Mouse (Mus musculus): ENCODE results near the gene Ndel1. TPM values are rescaled to one million over a fixed set of nuclear protein-coding genes. Genes with fewer than 3 reads are reported as not detected.

Ndel1 gene
- polyA plus RNA-seq, 1 experiment = 74.3 TPM

- Histone ChIP-seq H3K4me1 (ENCODE audit: control insufficient read depth, insufficient read depth, low read length) (peaks cover 6% of the 10 kb centered on the region; the same call in 1 of the 2 replicates), H3K4me3 (replicated peaks; ENCODE audit: extremely low read depth, low read depth, low read length) (no peak overlapping the region)
- 91% methylated on average over 3 of the region's 3 CpGs for WGBS
- no peak for DNase-seq
- TF ChIP-seq POLR2A (IDR thresholded peaks at IDR 0.05; ENCODE audit: borderline replicate concordance, extremely low read depth, low read depth, low read length) (no peak), CTCF (IDR thresholded peaks at IDR 0.05; ENCODE audit: insufficient read depth, low read length) (no peak)
Measured at GRCm38 (mm10) chr11:68857329-68857728, 14.3 kb downstream of the Ndel1 start.

- no peak for DNase-seq
- 82% methylated on average over 3 of the region's 3 CpGs for WGBS
- no peak for TF ChIP-seq CTCF (IDR thresholded peaks at IDR 0.05; ENCODE audit: insufficient read depth, low read length)
- peaks cover 15% of the 10 kb centered on the region for H3K4me1 ChIP-seq (ENCODE audit: control insufficient read depth, insufficient read depth, low read length)
- H3K4me3 ChIP-seq (replicated peaks; ENCODE audit: extremely low read depth, low read depth, low read length) = no peak overlapping the region
Measured at GRCm38 (mm10) chr11:68854621-68855020, 17.0 kb downstream of the Ndel1 start.

- Histone ChIP-seq H3K4me3 (replicated peaks; ENCODE audit: extremely low read depth, low read depth, low read length) (peak overlapping the region; percentile 63), H3K4me1 (ENCODE audit: control insufficient read depth, insufficient read depth, low read length) (peaks cover 15% of the 10 kb centered on the region)
- TF ChIP-seq CTCF (IDR thresholded peaks at IDR 0.05; ENCODE audit: insufficient read depth, low read length) (no peak), POLR2A (IDR thresholded peaks at IDR 0.05; ENCODE audit: borderline replicate concordance, extremely low read depth, low read depth, low read length) (no peak)
- peak; percentile 44 for DNase-seq
- WGBS = 18% methylated on average over 14 of the region's 14 CpGs
Measured at GRCm38 (mm10) chr11:68853611-68854401, 17.9 kb downstream of the Ndel1 start.

GRCm38 (mm10) chr11:68852932-68853409 lies 18.7 kb downstream of the Ndel1 start:
- under 1% methylated on average over 42 of the region's 42 CpGs for WGBS
- Histone ChIP-seq H3K4me3 (replicated peaks; ENCODE audit: extremely low read depth, low read depth, low read length) (peak overlapping the region; percentile 87), H3K4me1 (ENCODE audit: control insufficient read depth, insufficient read depth, low read length) (peaks cover 15% of the 10 kb centered on the region)
- peak; percentile 100 for DNase-seq
- no peak for TF ChIP-seq CTCF (IDR thresholded peaks at IDR 0.05; ENCODE audit: insufficient read depth, low read length)
- TF ChIP-seq POLR2A (IDR thresholded peaks at IDR 0.05; ENCODE audit: borderline replicate concordance, extremely low read depth, low read depth, low read length) = peak; percentile 93

- H3K4me1 ChIP-seq (ENCODE audit: control insufficient read depth, insufficient read depth, low read length) = peaks cover 15% of the 10 kb centered on the region
- WGBS = under 1% methylated on average over 36 of the region's 36 CpGs
- DNase-seq = no peak
- TF ChIP-seq CTCF (IDR thresholded peaks at IDR 0.05; ENCODE audit: insufficient read depth, low read length) (no peak), POLR2A (IDR thresholded peaks at IDR 0.05; ENCODE audit: borderline replicate concordance, extremely low read depth, low read depth, low read length) (peak; percentile 38; the same call in 1 of the 2 replicates)
- H3K4me3 ChIP-seq (replicated peaks; ENCODE audit: extremely low read depth, low read depth, low read length) = peak overlapping the region; percentile 87
Measured at GRCm38 (mm10) chr11:68852486-68852901, 19.2 kb downstream of the Ndel1 start.

GRCm38 (mm10) chr11:68851644-68852485 lies 19.8 kb downstream of the Ndel1 start:
- peaks cover 17% of the 10 kb centered on the region for H3K4me1 ChIP-seq (ENCODE audit: control insufficient read depth, insufficient read depth, low read length)
- peak overlapping the region; percentile 87 for H3K4me3 ChIP-seq (replicated peaks; ENCODE audit: extremely low read depth, low read depth, low read length)
- WGBS = 1% methylated on average over 13 of the region's 13 CpGs
- DNase-seq = no peak
- TF ChIP-seq POLR2A (IDR thresholded peaks at IDR 0.05; ENCODE audit: borderline replicate concordance, extremely low read depth, low read depth, low read length) (no peak), CTCF (IDR thresholded peaks at IDR 0.05; ENCODE audit: insufficient read depth, low read length) (no peak)

- Histone ChIP-seq H3K4me3 (replicated peaks; ENCODE audit: extremely low read depth, low read depth, low read length) (no peak overlapping the region), H3K4me1 (ENCODE audit: control insufficient read depth, insufficient read depth, low read length) (peaks cover 24% of the 10 kb centered on the region)
- no peak for DNase-seq
- 40% methylated on average over 7 of the region's 7 CpGs for WGBS
- TF ChIP-seq CTCF (IDR thresholded peaks at IDR 0.05; ENCODE audit: insufficient read depth, low read length) (no peak), POLR2A (IDR thresholded peaks at IDR 0.05; ENCODE audit: borderline replicate concordance, extremely low read depth, low read depth, low read length) (no peak)
Measured at GRCm38 (mm10) chr11:68850862-68851261, 20.8 kb downstream of the Ndel1 start.

GRCm38 (mm10) chr11:68839606-68840005 lies 32.1 kb downstream of the Ndel1 start:
- no peak for TF ChIP-seq CTCF (IDR thresholded peaks at IDR 0.05; ENCODE audit: insufficient read depth, low read length)
- TF ChIP-seq POLR2A (IDR thresholded peaks at IDR 0.05; ENCODE audit: borderline replicate concordance, extremely low read depth, low read depth, low read length) = no peak
- no peaks in the 10 kb centered on the region for H3K4me1 ChIP-seq (ENCODE audit: control insufficient read depth, insufficient read depth, low read length)
- no peak overlapping the region for H3K4me3 ChIP-seq (replicated peaks; ENCODE audit: extremely low read depth, low read depth, low read length)
- no peak for DNase-seq
- 79% methylated on average over 5 of the region's 5 CpGs for WGBS

GRCm38 (mm10) chr11:68835034-68835433 lies 36.6 kb downstream of the Ndel1 start:
- Histone ChIP-seq H3K4me1 (ENCODE audit: control insufficient read depth, insufficient read depth, low read length) (no peaks in the 10 kb centered on the region), H3K4me3 (replicated peaks; ENCODE audit: extremely low read depth, low read depth, low read length) (no peak overlapping the region)
- no peak for DNase-seq
- WGBS = 80% methylated on average over 3 of the region's 3 CpGs
- TF ChIP-seq POLR2A (IDR thresholded peaks at IDR 0.05; ENCODE audit: borderline replicate concordance, extremely low read depth, low read depth, low read length) = no peak
- TF ChIP-seq CTCF (IDR thresholded peaks at IDR 0.05; ENCODE audit: insufficient read depth, low read length) = no peak

Measured in lung, adult 2 months (tissue).